Mouse (Mus musculus): ENCODE results near the gene Mob3b.

DNA sequence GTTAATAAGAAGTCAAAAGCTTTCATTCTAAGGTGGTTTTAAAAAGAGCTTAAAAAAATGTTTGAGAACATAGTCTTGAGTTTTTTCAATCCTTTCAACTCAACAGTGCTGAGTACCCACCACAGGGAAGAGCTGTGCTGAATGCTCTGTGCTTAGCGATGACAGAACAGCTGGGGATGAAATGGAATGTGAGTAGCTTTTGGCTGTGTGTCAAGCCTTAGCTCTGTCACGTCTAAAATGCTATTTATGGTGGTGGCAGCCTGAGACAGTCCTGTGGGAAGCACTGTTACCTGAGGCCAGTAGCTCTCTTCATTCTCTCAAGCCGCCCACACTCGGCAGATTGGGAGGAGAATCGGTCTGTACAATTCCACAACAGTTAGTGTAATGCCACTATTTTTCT, 32.5 kb upstream of the Mob3b start:
- TF ChIP-seq CTCF (IDR thresholded peaks at IDR 0.05; ENCODE audit: extremely low read depth, insufficient read depth, low read length) (no peak), POLR2A (IDR thresholded peaks at IDR 0.05; ENCODE audit: extremely low read depth, insufficient read depth, low read length) (no peak)
